Mouse (Mus musculus): ENCODE measurements around the gene Arl15. TPM values are rescaled to one million over a fixed set of nuclear protein-coding genes. Genes with fewer than 3 reads are reported as not detected.

Gene Arl15
- polyA plus RNA-seq, 1 experiment: 5.4 TPM

GRCm38 (mm10) chr13:114188107-114188506, 393.8 kb downstream of the Arl15 start:
- Histone ChIP-seq H3K4me1 (ENCODE audit: control insufficient read depth, insufficient read depth, low read length) (no peaks in the 10 kb centered on the region; the same call in 1 of the 2 replicates), H3K4me3 (replicated peaks; ENCODE audit: control insufficient read depth, low read depth, low read length) (no peak overlapping the region), H3K27ac (ENCODE audit: control insufficient read depth, insufficient read depth, low read depth, low read length, poor library complexity) (no peak overlapping the region)
- 91% methylated on average over 7 of the region's 7 CpGs for WGBS
- TF ChIP-seq CTCF (IDR thresholded peaks at IDR 0.05; ENCODE audit: control insufficient read depth, insufficient read depth, low read length) (no peak), POLR2A (IDR thresholded peaks at IDR 0.05; ENCODE audit: borderline replicate concordance, control insufficient read depth, low read depth, low read length) (no peak)

- no peak overlapping the region for H3K4me3 ChIP-seq (replicated peaks; ENCODE audit: control insufficient read depth, low read depth, low read length)
- 62% methylated on average over 7 of the region's 7 CpGs for WGBS
- H3K4me1 ChIP-seq (ENCODE audit: control insufficient read depth, insufficient read depth, low read length): no peaks in the 10 kb centered on the region; the same call in 1 of the 2 replicates
- no peak for TF ChIP-seq POLR2A (IDR thresholded peaks at IDR 0.05; ENCODE audit: borderline replicate concordance, control insufficient read depth, low read depth, low read length)
- TF ChIP-seq CTCF (IDR thresholded peaks at IDR 0.05; ENCODE audit: control insufficient read depth, insufficient read depth, low read length): no peak
- H3K27ac ChIP-seq (ENCODE audit: control insufficient read depth, insufficient read depth, low read depth, low read length, poor library complexity): no peak overlapping the region
Observed at GRCm38 (mm10) chr13:114188801-114189200, 394.5 kb downstream of the Arl15 start.

GRCm38 (mm10) chr13:114189441-114189840, 395.1 kb downstream of the Arl15 start:
- TF ChIP-seq CTCF (IDR thresholded peaks at IDR 0.05; ENCODE audit: control insufficient read depth, insufficient read depth, low read length) (no peak), POLR2A (IDR thresholded peaks at IDR 0.05; ENCODE audit: borderline replicate concordance, control insufficient read depth, low read depth, low read length) (no peak)
- Histone ChIP-seq H3K27ac (ENCODE audit: control insufficient read depth, insufficient read depth, low read depth, low read length, poor library complexity) (no peak overlapping the region), H3K4me3 (replicated peaks; ENCODE audit: control insufficient read depth, low read depth, low read length) (no peak overlapping the region), H3K4me1 (ENCODE audit: control insufficient read depth, insufficient read depth, low read length) (no peaks in the 10 kb centered on the region; the same call in 1 of the 2 replicates)
- WGBS: 72% methylated on average over 6 of the region's 6 CpGs

- TF ChIP-seq CTCF (IDR thresholded peaks at IDR 0.05; ENCODE audit: control insufficient read depth, insufficient read depth, low read length) (no peak), POLR2A (IDR thresholded peaks at IDR 0.05; ENCODE audit: borderline replicate concordance, control insufficient read depth, low read depth, low read length) (no peak)
- no peak overlapping the region for H3K4me3 ChIP-seq (replicated peaks; ENCODE audit: control insufficient read depth, low read depth, low read length)
- no peak overlapping the region for H3K27ac ChIP-seq (ENCODE audit: control insufficient read depth, insufficient read depth, low read depth, low read length, poor library complexity)
- no peaks in the 10 kb centered on the region; the same call in 1 of the 2 replicates for H3K4me1 ChIP-seq (ENCODE audit: control insufficient read depth, insufficient read depth, low read length)
- WGBS: 80% methylated on average over 10 of the region's 10 CpGs
Observed at GRCm38 (mm10) chr13:114190898-114191297, 396.6 kb downstream of the Arl15 start.

- H3K27ac ChIP-seq (ENCODE audit: control insufficient read depth, insufficient read depth, low read depth, low read length, poor library complexity): no peak overlapping the region
- H3K4me3 ChIP-seq (replicated peaks; ENCODE audit: control insufficient read depth, low read depth, low read length): no peak overlapping the region
- H3K4me1 ChIP-seq (ENCODE audit: control insufficient read depth, insufficient read depth, low read length): no peaks in the 10 kb centered on the region
- 82% methylated on average over 10 of the region's 10 CpGs for WGBS
- TF ChIP-seq CTCF (IDR thresholded peaks at IDR 0.05; ENCODE audit: control insufficient read depth, insufficient read depth, low read length) (no peak), POLR2A (IDR thresholded peaks at IDR 0.05; ENCODE audit: borderline replicate concordance, control insufficient read depth, low read depth, low read length) (no peak)
Observed at GRCm38 (mm10) chr13:114198252-114198799, 404.0 kb downstream of the Arl15 start.

- Histone ChIP-seq H3K4me1 (ENCODE audit: control insufficient read depth, insufficient read depth, low read length) (no peaks in the 10 kb centered on the region), H3K27ac (ENCODE audit: control insufficient read depth, insufficient read depth, low read depth, low read length, poor library complexity) (no peak overlapping the region), H3K4me3 (replicated peaks; ENCODE audit: control insufficient read depth, low read depth, low read length) (no peak overlapping the region)
- 80% methylated on average over 6 of the region's 6 CpGs for WGBS
- TF ChIP-seq POLR2A (IDR thresholded peaks at IDR 0.05; ENCODE audit: borderline replicate concordance, control insufficient read depth, low read depth, low read length) (no peak), CTCF (IDR thresholded peaks at IDR 0.05; ENCODE audit: control insufficient read depth, insufficient read depth, low read length) (no peak)
Observed at GRCm38 (mm10) chr13:114199746-114200145, 405.4 kb downstream of the Arl15 start.

- no peaks in the 10 kb centered on the region for H3K4me1 ChIP-seq (ENCODE audit: control insufficient read depth, insufficient read depth, low read length)
- H3K27ac ChIP-seq (ENCODE audit: control insufficient read depth, insufficient read depth, low read depth, low read length, poor library complexity): no peak overlapping the region
- H3K4me3 ChIP-seq (replicated peaks; ENCODE audit: control insufficient read depth, low read depth, low read length): no peak overlapping the region
- no peak for TF ChIP-seq POLR2A (IDR thresholded peaks at IDR 0.05; ENCODE audit: borderline replicate concordance, control insufficient read depth, low read depth, low read length)
- no peak for TF ChIP-seq CTCF (IDR thresholded peaks at IDR 0.05; ENCODE audit: control insufficient read depth, insufficient read depth, low read length)
- 80% methylated on average over 7 of the region's 7 CpGs for WGBS
Observed at GRCm38 (mm10) chr13:114200545-114200944, 406.2 kb downstream of the Arl15 start.

- H3K4me1 ChIP-seq (ENCODE audit: control insufficient read depth, insufficient read depth, low read length): no peaks in the 10 kb centered on the region
- no peak for TF ChIP-seq CTCF (IDR thresholded peaks at IDR 0.05; ENCODE audit: control insufficient read depth, insufficient read depth, low read length)
- TF ChIP-seq POLR2A (IDR thresholded peaks at IDR 0.05; ENCODE audit: borderline replicate concordance, control insufficient read depth, low read depth, low read length): no peak
- H3K4me3 ChIP-seq (replicated peaks; ENCODE audit: control insufficient read depth, low read depth, low read length): no peak overlapping the region
- WGBS: 88% methylated on average over 15 of the region's 15 CpGs
- H3K27ac ChIP-seq (ENCODE audit: control insufficient read depth, insufficient read depth, low read depth, low read length, poor library complexity): no peak overlapping the region
Observed at GRCm38 (mm10) chr13:114202806-114203570, 408.7 kb downstream of the Arl15 start.

Other genes starting within 250 kb of the Arl15 start
- 9.0 and 22.1 TPM in 2 replicates for gene Snx18, start 175.9 kb upstream of the Arl15 start, polyA plus RNA-seq (2011; ENCODE audit: insufficient read depth, insufficient read length, low replicate concordance, missing spikeins)
- not detected in 2 replicates for gene Hspb3, start 130.8 kb upstream of the Arl15 start, polyA plus RNA-seq (2011; ENCODE audit: insufficient read depth, insufficient read length, low replicate concordance, missing spikeins)

Measured in bone marrow, adult 2 months (tissue).